Mouse (Mus musculus) brain, embryonic 18.5 days (tissue): ENCODE measurements at regions not wholly inside any gene's neighbourhood (a gene's known extent, or its start where the extent isn't known, plus 50 kb on each side); places are given as distances from the start of the nearest gene placed in this dataset.

ENCODE experiments used
- DNase-seq: peaks from one replicate; pipeline ENCODE4 v3.0.0-alpha.2; 2012; ENCODE audit warnings: low read depth, low spot score

GRCm38 (mm10) chrX:163302697-163303096, 246.8 kb downstream of the Grpr start:
- DNase-seq, result no peak

DNA sequence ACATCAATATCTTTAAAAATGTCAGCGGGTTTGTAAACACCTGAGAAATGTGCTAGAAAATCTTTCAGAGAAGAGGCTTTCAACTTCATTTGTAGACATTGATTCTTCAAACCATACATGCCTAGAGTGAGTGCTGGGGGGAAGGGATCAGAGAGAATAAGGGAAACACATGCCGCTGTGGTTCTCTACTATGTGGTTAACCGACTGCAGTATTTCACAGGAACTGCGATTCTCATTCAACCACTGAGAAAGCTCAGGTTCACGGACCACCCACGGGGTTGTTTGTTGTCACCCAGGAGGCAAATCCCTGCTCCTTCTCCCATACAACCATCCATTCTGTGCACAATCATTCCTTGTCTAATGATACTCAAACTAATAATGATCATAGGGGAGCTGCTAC, 248.4 kb downstream of the Grpr start:
- DNase-seq, result no peak

- DNase-seq, result no peak
These were observed 252.4 kb downstream of the Grpr start for GRCm38 (mm10) chrX:163296956-163297628.

DNA sequence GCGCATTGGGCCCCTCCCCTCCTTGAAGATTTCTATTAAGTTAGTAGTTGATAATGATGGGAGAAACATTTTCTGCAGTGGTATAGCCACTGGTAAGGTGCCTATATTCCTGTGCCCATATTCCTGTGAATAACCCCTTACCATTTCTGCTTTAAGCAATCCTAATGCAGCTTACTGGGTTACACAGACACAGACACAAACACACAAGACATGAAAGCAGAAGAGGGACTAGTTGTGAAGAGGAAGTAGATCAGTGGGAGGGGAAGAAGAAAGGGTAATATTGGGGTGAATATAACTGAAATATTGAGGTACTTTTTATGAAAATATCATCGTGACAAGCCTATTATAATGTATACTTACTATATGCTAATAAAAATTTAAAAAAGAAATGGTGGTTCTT, 288.2 kb downstream of the Grpr start:
- no peak for DNase-seq

DNA sequence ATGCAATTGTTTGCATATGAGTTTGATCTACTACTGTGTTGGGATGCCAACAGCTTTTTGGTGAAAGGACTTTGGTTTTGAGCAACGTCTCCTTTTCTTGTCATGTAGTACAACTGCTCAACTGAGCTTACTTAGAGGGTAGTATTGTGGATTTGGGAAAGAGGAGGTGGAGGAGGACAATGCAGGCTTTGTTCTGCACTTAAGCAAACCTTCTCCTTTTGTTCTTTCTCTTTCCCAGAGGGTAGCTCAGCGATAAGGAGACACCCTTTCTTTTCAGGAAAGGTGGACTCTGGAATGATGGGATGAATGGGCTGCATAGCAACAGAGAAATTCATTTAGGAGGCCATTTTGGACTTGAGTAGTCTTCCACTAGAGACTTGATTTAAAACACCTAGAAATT, 288.6 kb upstream of the S100g start:
- DNase-seq, result no peak

- no peak for DNase-seq
These were observed 240.9 kb upstream of the S100g start for GRCm38 (mm10) chrX:163205260-163205659.

DNA sequence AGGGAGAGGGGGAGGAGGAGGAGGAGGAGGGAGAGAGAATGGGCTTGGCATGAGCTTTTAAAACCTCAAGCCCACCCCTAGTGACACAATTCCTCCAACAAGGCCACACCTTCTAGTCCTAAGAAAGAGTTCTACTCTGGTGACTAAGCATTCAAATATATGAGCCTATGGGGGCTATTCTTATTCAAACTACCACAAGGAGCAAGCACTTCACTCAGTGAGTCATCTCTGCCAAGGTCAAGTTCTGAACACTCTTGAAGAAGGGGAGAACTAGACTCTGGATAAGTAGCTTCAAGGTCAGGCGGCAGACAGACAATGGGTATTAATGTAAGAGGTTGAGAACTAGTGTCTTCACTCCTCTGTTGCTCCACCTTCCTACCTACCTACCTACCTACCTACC, 239.0 kb upstream of the S100g start:
- DNase-seq, result no peak

DNA sequence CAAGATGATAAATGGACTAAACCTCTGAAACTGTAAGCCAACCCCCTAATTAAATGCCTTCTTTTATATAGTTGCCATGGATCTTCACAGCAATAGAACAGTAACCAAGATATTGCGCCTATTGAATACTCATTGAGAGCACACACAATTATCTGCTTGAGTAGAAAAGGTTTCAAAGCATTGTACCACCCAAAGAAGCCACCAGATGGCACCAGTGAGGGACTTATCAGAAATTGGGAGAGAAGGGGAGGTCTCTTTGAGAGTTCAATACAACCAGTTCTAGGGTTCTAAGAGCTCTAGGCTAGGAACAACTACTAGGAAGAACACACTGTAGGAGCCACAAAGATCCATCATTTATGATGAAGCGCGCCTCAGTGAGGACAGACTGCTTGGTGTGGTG, 217.2 kb upstream of the S100g start:
- DNase-seq, result no peak

- no peak for DNase-seq
These were observed 200.4 kb upstream of the S100g start for GRCm38 (mm10) chrX:163164810-163165209.

GRCm38 (mm10) chrX:163155251-163155650, 190.9 kb upstream of the S100g start:
- no peak for DNase-seq

GRCm38 (mm10) chrX:163151970-163152369, 187.6 kb upstream of the S100g start:
- DNase-seq, result no peak

- no peak for DNase-seq
These were observed 180.1 kb upstream of the S100g start for GRCm38 (mm10) chrX:163144475-163144874.

GRCm38 (mm10) chrX:163139475-163139874, 175.1 kb upstream of the S100g start:
- DNase-seq, result no peak

GRCm38 (mm10) chrX:163128626-163129025, 164.2 kb upstream of the S100g start:
- DNase-seq, result no peak

DNA sequence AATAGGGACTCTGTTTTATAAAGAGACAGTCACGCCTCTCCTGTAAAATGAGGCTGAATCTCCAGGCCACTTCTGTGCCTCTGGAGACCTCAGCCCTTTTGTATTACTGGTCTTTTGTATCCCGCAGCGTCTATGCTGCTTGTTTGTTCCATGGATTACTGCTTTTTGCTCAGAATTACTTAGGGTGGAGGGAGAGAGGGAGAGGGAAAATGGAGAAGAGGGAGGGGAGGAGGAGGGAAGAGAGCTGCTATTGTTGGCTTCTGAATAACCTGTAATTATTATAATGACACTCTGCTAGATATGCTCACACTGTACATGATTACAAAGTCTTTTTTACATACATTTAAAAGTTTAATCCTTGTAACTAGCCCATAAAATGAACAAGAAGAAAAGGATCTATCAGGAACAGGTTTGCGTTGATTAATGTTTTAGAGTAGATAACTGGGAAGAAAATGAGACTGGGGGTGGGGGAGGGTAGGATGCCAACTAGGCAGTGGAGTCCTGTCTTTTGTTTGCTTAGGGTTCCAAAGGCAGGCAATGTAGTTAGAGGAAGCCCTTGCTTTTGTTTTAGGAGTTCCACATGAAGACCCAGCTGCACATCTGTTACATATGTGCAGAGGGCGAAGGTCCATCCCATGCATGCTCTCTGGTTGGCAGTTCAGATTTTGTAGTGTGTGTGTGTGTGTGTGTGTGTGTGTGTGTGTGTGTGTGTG, 153.4 kb upstream of the S100g start:
- DNase-seq, result peak; percentile 10

DNA sequence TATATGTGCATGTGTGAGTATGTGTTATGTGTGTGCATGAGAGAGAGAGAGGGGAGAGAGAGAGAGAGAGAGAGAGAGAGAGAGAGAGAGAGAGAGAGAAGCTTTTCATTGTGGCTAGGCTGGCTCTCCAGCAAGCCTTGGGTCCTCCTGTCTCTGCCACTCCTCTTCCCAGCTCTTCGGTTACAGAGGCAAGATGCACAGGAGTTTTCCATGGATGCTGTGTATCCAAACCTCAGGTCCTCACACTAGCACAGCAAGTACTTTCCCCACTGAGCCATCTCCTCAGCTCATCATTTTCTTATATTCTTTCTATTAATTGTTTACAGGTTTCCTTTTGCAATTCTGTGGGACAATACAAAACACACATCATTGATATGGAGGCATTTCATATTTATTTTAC, 152.8 kb upstream of the S100g start:
- DNase-seq, result no peak

GRCm38 (mm10) chrX:163095026-163095765, 130.8 kb upstream of the S100g start:
- DNase-seq, result no peak
